Mouse (Mus musculus) E14TG2a.4 (cell line): ENCODE data around the gene Npsr1.

Experiments
- H3K27me3 ChIP-seq: 2 replicates; pipeline ENCODE4 v1.6.1; 2014; ENCODE audit warnings: low read length, control low read depth; ENCODE audit not compliant: insufficient read depth
- H3K36me3 ChIP-seq: 2 replicates; pipeline ENCODE4 v1.6.1; 2014; ENCODE audit warnings: low read length, control low read depth; ENCODE audit not compliant: insufficient read depth
- H3K4me1 ChIP-seq: replicated peaks from 2 replicates; pipeline ENCODE4 v1.6.1; 2014; ENCODE audit warnings: low read depth, low read length, control low read depth
- H3K4me3 ChIP-seq: replicated peaks from 2 replicates; pipeline ENCODE4 v1.5.1; 2014; ENCODE audit warnings: mild to moderate bottlenecking, low read length
- H3K9me3 ChIP-seq: 2 replicates; pipeline ENCODE4 v1.6.1; 2014; ENCODE audit warnings: low read length, control low read depth
- CTCF ChIP-seq: conservative IDR thresholded peaks from 2 replicates; pipeline ENCODE4 v1.5.1; 2014; ENCODE audit warnings: low read length
- NANOG ChIP-seq: IDR thresholded peaks from 2 replicates; pipeline ENCODE4 v1.6.1; 2014; ENCODE audit warnings: borderline replicate concordance, low read length, mixed read lengths
- POU5F1 ChIP-seq: IDR thresholded peaks from 2 replicates; pipeline ENCODE4 v1.6.1; 2014; ENCODE audit warnings: low read length, borderline replicate concordance

Npsr1 gene

GRCm38 (mm10) chr9:24189511-24190260, 91.9 kb downstream of the Npsr1 start:
- TF ChIP-seq NANOG: no peak
- no peak for TF ChIP-seq CTCF
- no peak for TF ChIP-seq POU5F1
- Histone ChIP-seq H3K4me1 (no peaks in the 10 kb centered on the region), H3K4me3 (no peak overlapping the region), H3K36me3 (no peaks in the 10 kb centered on the region), H3K9me3 (no peaks in the 10 kb centered on the region), H3K27me3 (no peaks in the 10 kb centered on the region)

- H3K9me3 ChIP-seq: no peaks in the 10 kb centered on the region
Measured at GRCm38 (mm10) chr9:24190261-24190588, 92.4 kb downstream of the Npsr1 start.

GRCm38 (mm10) chr9:24198254-24198653, 100.5 kb downstream of the Npsr1 start:
- H3K9me3 ChIP-seq: 0 out of 2 replicates have a peak, but pooled peaks cover 4% of the 10 kb centered on the region
- H3K4me3 ChIP-seq: no peak overlapping the region
- no peak for TF ChIP-seq NANOG
- no peaks in the 10 kb centered on the region for H3K27me3 ChIP-seq
- H3K4me1 ChIP-seq: no peaks in the 10 kb centered on the region
- no peaks in the 10 kb centered on the region for H3K36me3 ChIP-seq

More at GRCm38 (mm10) chr9:24190261-24190588, 92.4 kb downstream of the Npsr1 start:
- no peaks in the 10 kb centered on the region for H3K4me1 ChIP-seq
- no peaks in the 10 kb centered on the region for H3K27me3 ChIP-seq
- TF ChIP-seq CTCF: no peak
- no peak for TF ChIP-seq NANOG
- no peak for TF ChIP-seq POU5F1
- no peak overlapping the region for H3K4me3 ChIP-seq
- no peaks in the 10 kb centered on the region for H3K36me3 ChIP-seq

- no peaks in the 10 kb centered on the region for H3K36me3 ChIP-seq
- H3K4me1 ChIP-seq: no peaks in the 10 kb centered on the region
- H3K9me3 ChIP-seq: no peaks in the 10 kb centered on the region
- TF ChIP-seq POU5F1: no peak
- TF ChIP-seq CTCF: no peak
- no peak for TF ChIP-seq NANOG
- H3K4me3 ChIP-seq: no peak overlapping the region
- no peaks in the 10 kb centered on the region for H3K27me3 ChIP-seq
Measured at GRCm38 (mm10) chr9:24211636-24212035, 113.8 kb downstream of the Npsr1 start.

GRCm38 (mm10) chr9:24217721-24218120, 119.9 kb downstream of the Npsr1 start:
- Histone ChIP-seq H3K27me3 (no peaks in the 10 kb centered on the region), H3K4me3 (no peak overlapping the region), H3K4me1 (no peaks in the 10 kb centered on the region), H3K36me3 (no peaks in the 10 kb centered on the region), H3K9me3 (no peaks in the 10 kb centered on the region)
- no peak for TF ChIP-seq NANOG
- no peak for TF ChIP-seq POU5F1
- TF ChIP-seq CTCF: no peak

GRCm38 (mm10) chr9:24236461-24236860, 138.7 kb downstream of the Npsr1 start:
- no peaks in the 10 kb centered on the region for H3K27me3 ChIP-seq
- H3K36me3 ChIP-seq: no peaks in the 10 kb centered on the region
- no peak overlapping the region for H3K4me3 ChIP-seq
- TF ChIP-seq CTCF (no peak), NANOG (no peak), POU5F1 (no peak)
- no peaks in the 10 kb centered on the region for H3K9me3 ChIP-seq
- H3K4me1 ChIP-seq: no peaks in the 10 kb centered on the region

GRCm38 (mm10) chr9:24247557-24247956, 149.8 kb downstream of the Npsr1 start:
- Histone ChIP-seq H3K4me1 (no peaks in the 10 kb centered on the region), H3K36me3 (no peaks in the 10 kb centered on the region), H3K9me3 (no peaks in the 10 kb centered on the region), H3K4me3 (no peak overlapping the region), H3K27me3 (no peaks in the 10 kb centered on the region)
- TF ChIP-seq CTCF (no peak), POU5F1 (no peak), NANOG (no peak)

GRCm38 (mm10) chr9:24254236-24254635, 156.4 kb downstream of the Npsr1 start:
- Histone ChIP-seq H3K4me1 (no peaks in the 10 kb centered on the region), H3K27me3 (no peaks in the 10 kb centered on the region), H3K9me3 (no peaks in the 10 kb centered on the region), H3K36me3 (no peaks in the 10 kb centered on the region), H3K4me3 (no peak overlapping the region)
- TF ChIP-seq CTCF (no peak), NANOG (no peak), POU5F1 (no peak)

DNA sequence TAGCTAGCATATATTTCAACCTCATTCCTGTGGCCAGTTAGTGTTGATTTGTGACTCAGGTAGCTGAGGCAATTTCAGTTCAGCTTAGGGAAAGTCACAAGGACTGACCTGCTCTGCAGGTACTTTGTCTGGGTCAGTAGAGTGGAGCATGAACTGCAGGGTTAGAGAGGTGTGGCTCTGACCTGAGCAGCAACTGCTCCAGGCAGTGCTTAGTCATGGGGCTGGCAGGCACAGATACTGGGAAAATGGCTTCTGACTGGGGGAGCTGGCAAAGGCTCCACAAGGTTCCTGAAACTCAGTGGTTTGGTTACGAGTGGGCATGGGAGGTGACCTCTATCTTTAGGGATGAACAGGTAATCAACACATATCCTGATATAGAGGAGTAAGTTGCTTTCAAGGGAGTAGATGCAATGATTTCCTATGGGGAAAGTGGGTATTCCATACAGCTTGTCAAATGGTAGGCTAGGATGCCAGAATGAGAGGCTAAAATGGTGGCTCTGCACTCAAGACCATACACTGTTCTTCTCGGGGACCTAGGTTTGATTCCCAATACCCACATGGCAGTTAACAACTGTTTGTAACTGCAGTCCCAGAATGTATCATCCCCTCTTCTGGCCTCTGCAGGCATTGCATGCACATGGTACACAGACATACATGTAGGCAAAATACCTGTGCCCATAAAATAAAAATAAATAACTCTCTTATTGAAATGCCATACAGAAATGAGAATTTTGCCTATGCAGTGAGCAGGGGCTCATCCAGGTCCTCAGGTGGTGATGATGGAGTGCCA, 182.9 kb downstream of the Npsr1 start:
- no peak overlapping the region for H3K4me3 ChIP-seq
- H3K36me3 ChIP-seq: no peaks in the 10 kb centered on the region
- peaks cover 8% of the 10 kb centered on the region; the same call in 1 of the 2 replicates for H3K9me3 ChIP-seq
- H3K4me1 ChIP-seq: peaks cover 12% of the 10 kb centered on the region
- TF ChIP-seq POU5F1 (no peak), CTCF (no peak), NANOG (no peak)
- H3K27me3 ChIP-seq: no peaks in the 10 kb centered on the region
